Mouse (Mus musculus) lung, adult 2 months (tissue): ENCODE measurements around the gene Rhbdd2. TPM values are rescaled to one million over a fixed set of nuclear protein-coding genes. Genes with fewer than 3 reads are reported as not detected.
A peak's percentile ranks its signal among the peaks of the same experiment; 100 is the strongest.

Experiments used
- DNase-seq: peaks from one replicate; pipeline ENCODE4 v3.0.0; 2022
- H3K4me1 ChIP-seq: fragments of 200-500 bp; 2 replicates; pipeline ENCODE4 v1.6.1; 2011; ENCODE audit warnings: low read length; ENCODE audit not compliant: control insufficient read depth, insufficient read depth
- H3K4me3 ChIP-seq: fragments of 200-500 bp; replicated peaks from 2 replicates; pipeline ENCODE3; 2011; ENCODE audit warnings: low read depth, mild to moderate bottlenecking, control low read depth, low read length; ENCODE audit errors: extremely low read depth
- CTCF ChIP-seq: fragments of 200-500 bp; IDR thresholded peaks from 2 replicates; pipeline ENCODE4 v1.5.1; 2011; ENCODE audit warnings: mild to moderate bottlenecking, low read length, control low read depth; ENCODE audit not compliant: insufficient read depth
- POLR2A ChIP-seq: fragments of 200-500 bp; IDR thresholded peaks from 2 replicates; pipeline ENCODE4 v1.6.1; 2011; ENCODE audit warnings: low read depth, mild to moderate bottlenecking, control low read depth, low read length, borderline replicate concordance; ENCODE audit errors: extremely low read depth
- WGBS: fragments of 180-500 bp; shearing (Covaris S2); methylation state at CpG from one replicate; pipeline ENCODE4 v1.1.7; 2018; 5-methylcytosine and 5-hydroxymethylcytosine counted together
- polyA plus RNA-seq: library from polyadenylated mRNA; depleted of rRNA; stranded (reverse); fragments of >200 nt; gene quantifications from 2 replicates; pipeline ENCODE4 v1.2.3, GENCODE M21; 2012

The Rhbdd2 gene
- polyA plus RNA-seq, 1 experiment, result 50.7 TPM

- Histone ChIP-seq H3K4me3 (no peak overlapping the region), H3K4me1 (peaks cover 8% of the 10 kb centered on the region)
- no peak for DNase-seq
- TF ChIP-seq CTCF, result no peak
- TF ChIP-seq POLR2A, result no peak
- WGBS, result 97% methylated on average over 1 of the region's 1 CpGs
These were observed 11.1 kb downstream of the Rhbdd2 start for GRCm38 (mm10) chr5:135643552-135643842.

GRCm38 (mm10) chr5:135643869-135644268, 11.5 kb downstream of the Rhbdd2 start:
- WGBS, result 91% methylated on average over 8 of the region's 8 CpGs
- DNase-seq, result no peak
- peaks cover 11% of the 10 kb centered on the region for H3K4me1 ChIP-seq
- TF ChIP-seq CTCF, result no peak
- no peak for TF ChIP-seq POLR2A
- H3K4me3 ChIP-seq, result no peak overlapping the region

- no peak for DNase-seq
- Histone ChIP-seq H3K4me1 (peaks cover 9% of the 10 kb centered on the region; the same call in 1 of the 2 replicates), H3K4me3 (no peak overlapping the region)
- no peak for TF ChIP-seq CTCF
- TF ChIP-seq POLR2A, result no peak
- WGBS, result 59% methylated on average over 5 of the region's 5 CpGs
These were observed 12.9 kb downstream of the Rhbdd2 start for GRCm38 (mm10) chr5:135645330-135645729.

- no peak overlapping the region for H3K4me3 ChIP-seq
- TF ChIP-seq CTCF (no peak), POLR2A (no peak)
- peaks cover 9% of the 10 kb centered on the region; the same call in 1 of the 2 replicates for H3K4me1 ChIP-seq
- WGBS, result 57% methylated on average over 6 of the region's 6 CpGs
- DNase-seq, result no peak
These were observed 13.6 kb downstream of the Rhbdd2 start for GRCm38 (mm10) chr5:135646038-135646437.

- peaks cover 9% of the 10 kb centered on the region; the same call in 1 of the 2 replicates for H3K4me1 ChIP-seq
- DNase-seq, result peak; percentile 54
- H3K4me3 ChIP-seq, result no peak overlapping the region
- TF ChIP-seq POLR2A (no peak), CTCF (no peak)
- WGBS, result 52% methylated on average over 9 of the region's 9 CpGs
These were observed 16.3 kb downstream of the Rhbdd2 start for GRCm38 (mm10) chr5:135648461-135649308.

- H3K4me3 ChIP-seq, result no peak overlapping the region
- WGBS, result 67% methylated on average over 1 of the region's 1 CpGs
- no peak for DNase-seq
- peaks cover 9% of the 10 kb centered on the region; the same call in 1 of the 2 replicates for H3K4me1 ChIP-seq
- TF ChIP-seq POLR2A (no peak), CTCF (no peak)
These were observed 16.9 kb downstream of the Rhbdd2 start for GRCm38 (mm10) chr5:135649309-135649633.

GRCm38 (mm10) chr5:135651536-135651935, 19.1 kb downstream of the Rhbdd2 start:
- H3K4me1 ChIP-seq, result peaks cover 5% of the 10 kb centered on the region; the same call in 1 of the 2 replicates
- no peak for TF ChIP-seq CTCF
- TF ChIP-seq POLR2A, result no peak
- peak; percentile 45 for DNase-seq
- WGBS, result 75% methylated on average over 3 of the region's 3 CpGs
- H3K4me3 ChIP-seq, result no peak overlapping the region

- no peak for DNase-seq
- peaks cover 5% of the 10 kb centered on the region; the same call in 1 of the 2 replicates for H3K4me1 ChIP-seq
- 42% methylated on average over 2 of the region's 2 CpGs for WGBS
- TF ChIP-seq CTCF, result no peak
- no peak for TF ChIP-seq POLR2A
- no peak overlapping the region for H3K4me3 ChIP-seq
These were observed 20.8 kb downstream of the Rhbdd2 start for GRCm38 (mm10) chr5:135653209-135653608.

GRCm38 (mm10) chr5:135656046-135656445, 23.6 kb downstream of the Rhbdd2 start:
- TF ChIP-seq POLR2A (no peak), CTCF (no peak)
- H3K4me3 ChIP-seq, result no peak overlapping the region
- no peak for DNase-seq
- WGBS, result 72% methylated on average over 5 of the region's 5 CpGs
- H3K4me1 ChIP-seq, result no peaks in the 10 kb centered on the region

- no peak for DNase-seq
- Histone ChIP-seq H3K4me3 (no peak overlapping the region), H3K4me1 (no peaks in the 10 kb centered on the region)
- TF ChIP-seq POLR2A, result no peak
- no peak for TF ChIP-seq CTCF
- WGBS, result 92% methylated on average over 5 of the region's 5 CpGs
These were observed 24.7 kb downstream of the Rhbdd2 start for GRCm38 (mm10) chr5:135657128-135657527.
